Mouse (Mus musculus) frontal cortex, adult 2 months (tissue): ENCODE measurements around the gene Bmp2k. TPM values are rescaled to one million over a fixed set of nuclear protein-coding genes. Genes with fewer than 3 reads are reported as not detected.

Experiments
- DNase-seq, 2 experiments: peaks; one replicate each; pipeline ENCODE4 v3.0.0; 2022; ENCODE audit warnings: low spot score in 1 of 2; ENCODE audit errors: extremely low spot score in 1 of 2
- polyA plus RNA-seq: library from polyadenylated mRNA; depleted of rRNA; stranded (reverse); fragments of >200 nt; gene quantifications from 2 replicates; pipeline ENCODE4 v1.2.3, GENCODE M21; 2012; rRNA removed

Bmp2k gene
- polyA plus RNA-seq = 7.5 and 7.6 TPM in 2 replicates

GRCm38 (mm10) chr5:96997310-96997801 lies at the start of gene Bmp2k:
Gene Bmp2k (plus strand): TSS chr5:96997689.
- DNase-seq = peak; percentile 66 to 84

- DNase-seq = no peak
Measured at GRCm38 (mm10) chr5:96948856-96949527, 48.5 kb upstream of the Bmp2k start.

- DNase-seq = no peak
Measured at GRCm38 (mm10) chr5:96949839-96950666, 47.4 kb upstream of the Bmp2k start.

GRCm38 (mm10) chr5:96950667-96951492 lies 46.6 kb upstream of the Bmp2k start:
- no peak for DNase-seq

- no peak for DNase-seq
Measured at GRCm38 (mm10) chr5:96951493-96952105, 45.9 kb upstream of the Bmp2k start.

GRCm38 (mm10) chr5:96954040-96954439 lies 43.4 kb upstream of the Bmp2k start:
- no peak for DNase-seq

- no peak for DNase-seq
Measured at GRCm38 (mm10) chr5:96954466-96955027, 42.9 kb upstream of the Bmp2k start.

GRCm38 (mm10) chr5:96956926-96957325 lies 40.6 kb upstream of the Bmp2k start:
- peak in 1 of 2 experiments; percentile 12 for DNase-seq

- DNase-seq = no peak
Measured at GRCm38 (mm10) chr5:96961122-96961521, 36.4 kb upstream of the Bmp2k start.

GRCm38 (mm10) chr5:96961852-96962251 lies 35.6 kb upstream of the Bmp2k start:
- no peak for DNase-seq

- DNase-seq = peak; percentile 68 to 85
Measured at GRCm38 (mm10) chr5:96962252-96962933, 35.1 kb upstream of the Bmp2k start.

GRCm38 (mm10) chr5:96962934-96963301 lies 34.6 kb upstream of the Bmp2k start:
- no peak for DNase-seq

- DNase-seq = peak in 1 of 2 experiments; percentile 34
Measured at GRCm38 (mm10) chr5:96964062-96965028, 33.1 kb upstream of the Bmp2k start.

- no peak for DNase-seq
Measured at GRCm38 (mm10) chr5:96965029-96965403, 32.5 kb upstream of the Bmp2k start.

GRCm38 (mm10) chr5:96965503-96965902 lies 32.0 kb upstream of the Bmp2k start:
- no peak for DNase-seq

- DNase-seq = no peak
Measured at GRCm38 (mm10) chr5:96968628-96969027, 28.9 kb upstream of the Bmp2k start.

- DNase-seq = no peak
Measured at GRCm38 (mm10) chr5:96969032-96969431, 28.5 kb upstream of the Bmp2k start.

- DNase-seq = no peak
Measured at GRCm38 (mm10) chr5:96969705-96970471, 27.6 kb upstream of the Bmp2k start.
